Mouse (Mus musculus) midbrain, embryonic 12.5 days (tissue): ENCODE data around the gene Rab3gap2. TPM values are rescaled to one million over a fixed set of nuclear protein-coding genes. Genes with fewer than 3 reads are reported as not detected.

Experiments used
- microRNA counts: library from miRNA; unstranded; fragments of <30 nt; microRNA quantifications from one replicate; lab custom pipeline; 2017
- microRNA-seq: library from miRNA; unstranded; fragments of <30 nt; microRNA quantifications from one replicate; pipeline ENCODE4, GENCODE M21; 2017
- polyA plus RNA-seq: library from polyadenylated mRNA; unstranded; fragments of >200 nt; fragmentation: Nextera tagmentation; extraction: Ambion mirVana; gene quantifications from 2 replicates; pipeline ENCODE4 v1.2.1, GENCODE M21; 2016

Rab3gap2 gene
- polyA plus RNA-seq, 1 experiment from 2014 or later, result 25.0 TPM

MicroRNAs within 50 kb of the gene (microRNA counts, 519-probe panel; counts per million panel counts)
- microRNA mmu-miR-194 (lab: Ali Mortazavi, UCI), result not detected
- microRNA mmu-miR-664 (lab: Ali Mortazavi, UCI), result not detected

Small RNA genes within 50 kb of the gene (microRNA-seq; reads per million reads assigned to microRNA genes)
- gene Mir194-1 (0.93 reads per million), gene Mir215 (0.70 reads per million), gene Mir664 (8.8 reads per million, percentile 25 among the genes with 10 or more reads in this experiment)

Other genes with a start within 250 kb of the Rab3gap2 start
- 7.4 and 7.9 TPM in 2 replicates for gene Mark1, start 204.5 kb upstream of the Rab3gap2 start, polyA plus RNA-seq
- 23.9 and 25.7 TPM in 2 replicates for gene Iars2, start 125.3 kb downstream of the Rab3gap2 start, polyA plus RNA-seq
- gene Bpnt1, start 128.0 kb downstream of the Rab3gap2 start, polyA plus RNA-seq, result 29.7 and 34.4 TPM in 2 replicates
- 130 and 136 TPM in 2 replicates for gene Eprs, start 158.9 kb downstream of the Rab3gap2 start, polyA plus RNA-seq